In genomic region chrX:21360771-21361667, GRCm38 (mm10) we compare ENCODE assay signal across 9 mouse cellular contexts.
DNase-seq lines count a peak whose midpoint lies in the region; ATAC-seq lines count a peak whose summit lies in the region.
"Had no signal": no experiment of that assay in that cellular context is flagged by ENCODE, and none has a peak within 500 bp of the region (broad histone marks: within the 10 kb centered on the region; RNA-seq: fewer than 3 reads in every experiment).

No protein-coding gene starts in this region.

- H3K4me1 ChIP-seq in intestine, embryonic 16.5 days (ENCODE audit: control insufficient read depth, insufficient read depth, low read length): no peaks in the 10 kb centered on the region

- H3K27ac ChIP-seq in intestine, embryonic 16.5 days (ENCODE audit: low read length): no peak overlapping the region

- DNase-seq in ovary, postnatal 36 days (ENCODE audit: low spot score): peak; percentile 31
- DNase-seq in ovary, postnatal 10 days (ENCODE audit: low spot score): no peak
- peak; percentile 36 to 47 for DNase-seq in cerebellum, postnatal 36 days
- DNase-seq in gastrocnemius, postnatal 10 days: peak; percentile 4
- DNase-seq in liver: peak; percentile 3
- peak; percentile 47 for DNase-seq in neural tube, embryonic 10.5 days (ENCODE audit: extremely low spot score, low spot score)
- peak; percentile 8 for DNase-seq in thymus, postnatal 25 days

- no peaks in the 10 kb centered on the region for H3K36me3 ChIP-seq in intestine, embryonic 16.5 days (ENCODE audit: control insufficient read depth, insufficient read depth, low read length)

- 0 out of 2 replicates have a peak overlapping the region, but pooled peaks have one; percentile 7 for H3K9ac ChIP-seq in intestine, embryonic 16.5 days (ENCODE audit: low read depth, low read length)

- ATAC-seq in intestine, embryonic 16.5 days: peak; percentile 86
- ATAC-seq: Patski had no signal

- H3K4me2 ChIP-seq in intestine, embryonic 16.5 days (ENCODE audit: low read depth, low read length): peak overlapping the region; percentile 71

- no peaks in the 10 kb centered on the region for H3K9me3 ChIP-seq in intestine, embryonic 16.5 days (ENCODE audit: control insufficient read depth, low read length)

- peak overlapping the region; percentile 46 for H3K4me3 ChIP-seq in intestine, embryonic 16.5 days (ENCODE audit: low read length)

- H3K27me3 ChIP-seq in intestine, embryonic 16.5 days (replicated peaks; ENCODE audit: control insufficient read depth, insufficient read depth, low read length): no peaks in the 10 kb centered on the region

- WGBS in intestine, embryonic 16.5 days: 26% methylated on average over 43 of the region's 43 CpGs
